Mouse (Mus musculus) olfactory bulb, adult 2 months (tissue): Measurements from ENCODE around the gene Grk5.

Experiments used
- CTCF ChIP-seq: fragments of 200-500 bp; IDR thresholded peaks from 2 replicates; pipeline ENCODE4 v1.5.1; 2012; ENCODE audit warnings: low read depth, mild to moderate bottlenecking, low read length, moderate library complexity; ENCODE audit not compliant: insufficient read depth
- POLR2A ChIP-seq: fragments of 200-500 bp; IDR thresholded peaks from 2 replicates; pipeline ENCODE4 v1.6.1; 2012; ENCODE audit warnings: mild to moderate bottlenecking, low read depth, low read length, moderate library complexity; ENCODE audit not compliant: insufficient read depth

DNA sequence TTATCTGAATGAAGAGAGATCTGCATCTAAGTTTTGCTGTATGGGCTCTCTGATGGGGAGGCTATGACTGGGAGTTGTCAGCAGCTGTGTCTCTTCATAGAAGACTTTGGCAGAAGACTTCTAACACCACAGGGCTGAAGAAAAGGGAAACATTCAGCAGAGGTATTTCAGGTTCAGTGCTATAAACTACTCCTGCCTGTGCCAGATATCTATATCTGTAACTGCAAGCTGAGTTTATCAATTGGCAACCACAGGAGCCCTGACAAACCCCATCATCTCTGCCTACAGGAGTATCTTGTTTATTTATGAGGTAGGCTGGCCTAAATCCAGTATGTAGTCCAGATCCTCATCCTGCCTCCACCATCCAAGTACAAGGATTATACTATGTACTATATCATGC is 46.2 kb upstream of the Grk5 start:
- TF ChIP-seq POLR2A: no peak
- no peak for TF ChIP-seq CTCF
